Comparison of ENCODE assay signal across 8 mouse cellular contexts in genomic region chr5:149713170-149713774, GRCm38 (mm10). TPM values are rescaled to one million over a fixed set of nuclear protein-coding genes. Genes with fewer than 3 reads are reported as not detected.
DNase-seq lines count a peak whose midpoint lies in the region; ATAC-seq and TF ChIP-seq lines count a peak whose summit lies in the region.

No protein-coding gene starts in this region.

- 0 out of 2 replicates have a peak, but pooled peaks have one; percentile 1 for TF ChIP-seq CTCF in liver, adult 2 months (IDR thresholded peaks at IDR 0.05; ENCODE audit: low read depth, low read length)
- TF ChIP-seq CTCF in forebrain, postnatal 0 days (IDR thresholded peaks at IDR 0.05; ENCODE audit: low read depth): peak; percentile 71

- 49% methylated on average over 11 of the region's 11 CpGs for WGBS in liver, adult 2 months
- 43% methylated on average over 11 of the region's 11 CpGs for WGBS in liver, embryonic 12.5 days (ENCODE audit: insufficient replicate concordance)
- WGBS in forebrain, postnatal 0 days: 47% methylated on average over 11 of the region's 11 CpGs
- WGBS in hindbrain, embryonic 15.5 days: 42% methylated on average over 11 of the region's 11 CpGs
- WGBS in limb, embryonic 10.5 days: 53% methylated on average over 11 of the region's 11 CpGs
- WGBS in neural tube, embryonic 14.5 days: 43% methylated on average over 11 of the region's 11 CpGs

- no peak for ATAC-seq in liver, embryonic 12.5 days
- peak; percentile 38 for ATAC-seq in forebrain, postnatal 0 days
- ATAC-seq in hindbrain, embryonic 15.5 days (ENCODE audit: low FRiP score, low read depth): peak; percentile 68; the same call in 1 of the 2 replicates
- ATAC-seq in neural tube, embryonic 14.5 days (ENCODE audit: low read depth): peak; percentile 83; the same call in 1 of the 2 replicates

- no peak overlapping the region for H3K27ac ChIP-seq in liver, adult 2 months (replicated peaks; ENCODE audit: insufficient read depth, low read depth, low read length)
- no peak overlapping the region for H3K27ac ChIP-seq in liver, embryonic 12.5 days
- 0 out of 2 replicates have a peak overlapping the region, but pooled peaks have one; percentile 30 for H3K27ac ChIP-seq in forebrain, postnatal 0 days (ENCODE audit: low read depth, low read length)
- H3K27ac ChIP-seq in hindbrain, embryonic 15.5 days (replicated peaks): peak overlapping the region; percentile 39; the same call in 1 of the 2 replicates
- H3K27ac ChIP-seq in limb, embryonic 10.5 days: no peak overlapping the region
- no peak overlapping the region; the same call in 1 of the 2 replicates for H3K27ac ChIP-seq in neural tube, embryonic 14.5 days (ENCODE audit: low read depth, low read length)

- H3K4me1 ChIP-seq in liver, adult 2 months (ENCODE audit: control insufficient read depth, insufficient read depth, low read length): no peaks in the 10 kb centered on the region
- no peaks in the 10 kb centered on the region for H3K4me1 ChIP-seq in liver, embryonic 12.5 days
- H3K4me1 ChIP-seq in forebrain, postnatal 0 days (ENCODE audit: insufficient read depth): peaks cover 7% of the 10 kb centered on the region; the same call in 1 of the 2 replicates
- peaks cover 21% of the 10 kb centered on the region for H3K4me1 ChIP-seq in hindbrain, embryonic 15.5 days (replicated peaks)
- H3K4me1 ChIP-seq in limb, embryonic 10.5 days: peaks cover 16% of the 10 kb centered on the region
- peaks cover 10% of the 10 kb centered on the region; the same call in 1 of the 2 replicates for H3K4me1 ChIP-seq in neural tube, embryonic 14.5 days (ENCODE audit: control insufficient read depth, insufficient read depth, low read length)

- H3K4me2 ChIP-seq in liver, embryonic 12.5 days: no peak overlapping the region
- no peak overlapping the region for H3K4me2 ChIP-seq in forebrain, postnatal 0 days (ENCODE audit: low read depth)
- H3K4me2 ChIP-seq in hindbrain, embryonic 15.5 days: peak overlapping the region; percentile 24
- peak overlapping the region; percentile 14; the same call in 1 of the 2 replicates for H3K4me2 ChIP-seq in neural tube, embryonic 14.5 days (ENCODE audit: low read depth, low read length)

- H3K4me3 ChIP-seq in liver, adult 2 months (ENCODE audit: insufficient read depth, low read depth, low read length): no peak overlapping the region
- H3K4me3 ChIP-seq in liver, embryonic 12.5 days: no peak overlapping the region
- H3K4me3 ChIP-seq in forebrain, postnatal 0 days (ENCODE audit: low read depth, low read length): no peak overlapping the region
- H3K4me3 ChIP-seq in hindbrain, embryonic 15.5 days: no peak overlapping the region
- H3K4me3 ChIP-seq in limb, embryonic 10.5 days: no peak overlapping the region
- no peak overlapping the region for H3K4me3 ChIP-seq in neural tube, embryonic 14.5 days (ENCODE audit: low read depth, low read length)

- no peak overlapping the region for H3K9ac ChIP-seq in liver, adult 2 months (ENCODE audit: low read depth, low read length)
- no peak overlapping the region for H3K9ac ChIP-seq in liver, embryonic 12.5 days
- no peak overlapping the region for H3K9ac ChIP-seq in forebrain, postnatal 0 days
- no peak overlapping the region for H3K9ac ChIP-seq in hindbrain, embryonic 15.5 days
- no peak overlapping the region; the same call in 1 of the 2 replicates for H3K9ac ChIP-seq in neural tube, embryonic 14.5 days (replicated peaks; ENCODE audit: low read depth, low read length)

- no peak for TF ChIP-seq POLR2A in liver, adult 2 months (IDR thresholded peaks at IDR 0.05; ENCODE audit: extremely low read depth, insufficient read depth, low read length)

- H3K79me2 ChIP-seq in liver, adult 2 months (ENCODE audit: control insufficient read depth, insufficient read depth, low read length): no peaks in the 10 kb centered on the region

- H3K9me3 ChIP-seq in liver, embryonic 12.5 days (replicated peaks): peaks cover 11% of the 10 kb centered on the region
- H3K9me3 ChIP-seq in forebrain, postnatal 0 days (ENCODE audit: low read length): 0 out of 2 replicates have a peak, but pooled peaks cover under 1% of the 10 kb centered on the region
- H3K9me3 ChIP-seq in hindbrain, embryonic 15.5 days: no peaks in the 10 kb centered on the region
- no peaks in the 10 kb centered on the region; the same call in 1 of the 2 replicates for H3K9me3 ChIP-seq in limb, embryonic 10.5 days (replicated peaks)
- H3K9me3 ChIP-seq in neural tube, embryonic 14.5 days (ENCODE audit: control insufficient read depth, low read length): no peaks in the 10 kb centered on the region

- H3K36me3 ChIP-seq in liver, adult 2 months (ENCODE audit: control insufficient read depth, insufficient read depth, low read length): no peaks in the 10 kb centered on the region
- H3K36me3 ChIP-seq in liver, embryonic 12.5 days: peaks cover 17% of the 10 kb centered on the region
- H3K36me3 ChIP-seq in forebrain, postnatal 0 days (ENCODE audit: insufficient read depth): no peaks in the 10 kb centered on the region
- no peaks in the 10 kb centered on the region for H3K36me3 ChIP-seq in hindbrain, embryonic 15.5 days
- H3K36me3 ChIP-seq in limb, embryonic 10.5 days: peaks cover 43% of the 10 kb centered on the region
- H3K36me3 ChIP-seq in neural tube, embryonic 14.5 days (ENCODE audit: control insufficient read depth, insufficient read depth, low read length): no peaks in the 10 kb centered on the region

- no peaks in the 10 kb centered on the region for H3K27me3 ChIP-seq in liver, adult 2 months (ENCODE audit: control insufficient read depth, insufficient read depth, low read length)
- no peaks in the 10 kb centered on the region for H3K27me3 ChIP-seq in liver, embryonic 12.5 days (replicated peaks)
- no peaks in the 10 kb centered on the region for H3K27me3 ChIP-seq in forebrain, postnatal 0 days (ENCODE audit: insufficient read depth, low read length)
- no peaks in the 10 kb centered on the region for H3K27me3 ChIP-seq in hindbrain, embryonic 15.5 days
- no peaks in the 10 kb centered on the region for H3K27me3 ChIP-seq in limb, embryonic 10.5 days (ENCODE audit: low read depth, poor library complexity, severe bottlenecking)
- no peaks in the 10 kb centered on the region for H3K27me3 ChIP-seq in neural tube, embryonic 14.5 days (ENCODE audit: control insufficient read depth, insufficient read depth, low read length)

- peak; percentile 28 for DNase-seq in liver, adult 2 months (ENCODE audit: extremely low read depth, low read depth, low spot score)
- DNase-seq in adrenal gland, postnatal 36 days: peak; percentile 64 to 66
- DNase-seq in forebrain, postnatal 0 days: peak; percentile 88
- DNase-seq in limb, embryonic 10.5 days (ENCODE audit: low spot score): peak; percentile 55
- DNase-seq in thymus, postnatal 4 days: peak; percentile 76

RNA-seq across cellular contexts. Expression of gene B3glct, which starts 35.2 kb away (rescaled TPM):
- 1.1 TPM in 2 replicates for total RNA-seq in liver, adult 2 months (2014; rRNA removed)
- polyA plus RNA-seq in liver, adult 2 months (2012; rRNA removed): 0.66 and 0.96 TPM in 2 replicates
- polyA plus RNA-seq in liver, embryonic 12.5 days (2016; fragmentation: Nextera tagmentation; extraction: Ambion mirVana): 7.5 and 8.4 TPM in 2 replicates
- total RNA-seq in adrenal gland, postnatal 36 days (2021): 10 to 100 TPM; 27.3 to 28.9 TPM
- total RNA-seq in forebrain, postnatal 0 days (2014; rRNA removed): 16.5 and 19.9 TPM in 2 replicates
- polyA plus RNA-seq in forebrain, postnatal 0 days (2015; fragmentation: Nextera tagmentation; extraction: Ambion mirVana): 12.4 and 13.1 TPM in 2 replicates
- 14.8 TPM in 2 replicates for polyA plus RNA-seq in hindbrain, embryonic 15.5 days (2015; fragmentation: Nextera tagmentation; extraction: Ambion mirVana)
- 20.4 and 21.1 TPM in 2 replicates for polyA plus RNA-seq in limb, embryonic 10.5 days (2016; fragmentation: Nextera tagmentation; extraction: Ambion mirVana)
- polyA plus RNA-seq in neural tube, embryonic 14.5 days (2014; fragmentation: Nextera tagmentation; extraction: Ambion mirVana): 20.1 and 22.2 TPM in 2 replicates

Comparison
In these comparisons a context has a peak if more than half of its experiments do, and no peak if none do; other contexts are left out.
1. DNase-seq: peak in every context shown above with its lines; median percentile 88 in forebrain, postnatal 0 days; 76 in thymus, postnatal 4 days; 65 in adrenal gland, postnatal 36 days; 55 in limb, embryonic 10.5 days; 28 in liver, adult 2 months.
2. H3K27ac ChIP-seq: peak in forebrain, postnatal 0 days (single experiment) and hindbrain, embryonic 15.5 days (single experiment); none in liver, adult 2 months (single experiment), liver, embryonic 12.5 days (single experiment), limb, embryonic 10.5 days (single experiment) and neural tube, embryonic 14.5 days (single experiment).
3. H3K4me2 ChIP-seq: peak in hindbrain, embryonic 15.5 days (single experiment) and neural tube, embryonic 14.5 days (single experiment); none in liver, embryonic 12.5 days (single experiment) and forebrain, postnatal 0 days (single experiment).